Mouse (Mus musculus) hindbrain, embryonic 15.5 days (tissue): Measurements from ENCODE around the gene Gm20822. TPM values are rescaled to one million over a fixed set of nuclear protein-coding genes. Genes with fewer than 3 reads are reported as not detected.
"Not testable (repeated sequence)": the region's sequence is repeated elsewhere in the genome, so short reads cannot be mapped to it uniquely, and the experiment has no call there.

Experiments used
- ATAC-seq: fragments of 200-750 bp; cut with Nextera tagmentation; 2 replicates; pipeline ENCODE4 v1.8.0; 2017; ENCODE audit warnings: low read depth, moderate number of reproducible peaks, moderate TSS enrichment; ENCODE audit not compliant: low FRiP score
- H3K27ac ChIP-seq: fragments of 300-500 bp; sonication (generic); replicated peaks from 2 replicates; pipeline ENCODE4 v1.5.1; 2015; ENCODE audit warnings: mild to moderate bottlenecking, inconsistent platforms
- H3K27me3 ChIP-seq: fragments of 300-500 bp; sonication (generic); 2 replicates; pipeline ENCODE4 v1.6.1; 2015; ENCODE audit warnings: control low read depth, inconsistent platforms
- H3K36me3 ChIP-seq: fragments of 300-500 bp; sonication (generic); 2 replicates; pipeline ENCODE4 v1.6.1; 2015; ENCODE audit warnings: control low read depth, inconsistent platforms
- H3K4me1 ChIP-seq: fragments of 300-500 bp; sonication (generic); replicated peaks from 2 replicates; pipeline ENCODE4 v1.6.1; 2015; ENCODE audit warnings: control low read depth, inconsistent platforms
- H3K4me2 ChIP-seq: fragments of 300-500 bp; sonication (generic); 2 replicates; pipeline ENCODE4 v1.6.1; 2015; ENCODE audit warnings: moderate library complexity, mild to moderate bottlenecking, inconsistent platforms
- H3K4me3 ChIP-seq: fragments of 300-500 bp; sonication (generic); 2 replicates; pipeline ENCODE4 v1.5.1; 2015; ENCODE audit warnings: mild to moderate bottlenecking, inconsistent platforms
- H3K9ac ChIP-seq: fragments of 300-500 bp; sonication (generic); 2 replicates; pipeline ENCODE4 v1.6.1; 2015; ENCODE audit warnings: inconsistent platforms
- H3K9me3 ChIP-seq: fragments of 300-500 bp; sonication (generic); 2 replicates; pipeline ENCODE4 v1.6.1; 2016; ENCODE audit warnings: control low read depth, inconsistent platforms
- WGBS: fragments of 180-500 bp; shearing (Covaris S2); methylation state at CpG from one replicate; pipeline ENCODE4 v1.1.7; 2015; 5-methylcytosine and 5-hydroxymethylcytosine counted together
- polyA plus RNA-seq: library from polyadenylated mRNA; unstranded; fragments of >200 nt; fragmentation: Nextera tagmentation; extraction: Ambion mirVana; gene quantifications from 2 replicates; pipeline ENCODE4 v1.2.1, GENCODE M21; 2015

Gene Gm20822
- polyA plus RNA-seq = not detected in 2 replicates

DNA sequence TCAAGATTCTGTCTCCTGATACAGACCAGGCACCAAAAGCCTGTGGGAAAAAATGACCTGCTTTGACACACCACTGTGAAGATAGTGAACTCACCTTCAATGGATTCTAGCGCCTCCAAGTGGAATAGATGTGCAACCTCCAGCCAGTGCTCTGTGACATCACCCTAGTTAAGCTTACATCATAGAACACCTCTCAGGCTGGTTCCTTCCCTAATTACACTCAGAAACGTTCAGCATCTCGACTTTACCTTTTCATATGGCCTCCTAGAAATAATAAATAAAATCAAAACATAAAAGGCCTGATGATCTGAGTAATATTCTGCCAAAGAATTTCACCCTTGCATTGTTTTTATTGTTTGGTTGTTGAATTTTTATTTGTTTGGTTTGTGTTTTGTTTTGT is at the start of gene Gm20822:
Gene Gm20822 (minus strand): TSS at position 101 of the 400 bp plus-strand sequence.
- not testable (repeated sequence) for H3K27me3 ChIP-seq, H3K9ac ChIP-seq, H3K4me3 ChIP-seq, ATAC-seq, H3K4me1 ChIP-seq, H3K27ac ChIP-seq, H3K4me2 ChIP-seq, H3K36me3 ChIP-seq, H3K9me3 ChIP-seq
- WGBS = no CpG with 5 or more reads among the region's 3 CpGs
